Mouse (Mus musculus) hindbrain, postnatal 0 days (tissue): Measurements from ENCODE around the gene Papolg. TPM values are rescaled to one million over a fixed set of nuclear protein-coding genes. Genes with fewer than 3 reads are reported as not detected.

Experiments
- ATAC-seq: fragments of 200-750 bp; cut with Nextera tagmentation; 2 replicates; pipeline ENCODE4 v1.8.0; 2017; ENCODE audit warnings: mild to moderate bottlenecking, moderate TSS enrichment, moderate library complexity
- DNase-seq: peaks from one replicate; pipeline ENCODE4 v3.0.0-alpha.2; 2015; ENCODE audit warnings: low spot score
- H3K27ac ChIP-seq: fragments of 300-500 bp; sonication (generic); 2 replicates; pipeline ENCODE4 v1.5.1; 2014; ENCODE audit warnings: mild to moderate bottlenecking
- H3K27me3 ChIP-seq: fragments of 300-500 bp; sonication (generic); 2 replicates; pipeline ENCODE4 v1.6.1; 2014; ENCODE audit warnings: low read length, mixed read lengths; ENCODE audit not compliant: insufficient read depth
- H3K36me3 ChIP-seq: fragments of 300-500 bp; sonication (generic); 2 replicates; pipeline ENCODE4 v1.6.1; 2014; ENCODE audit warnings: low read length, mixed read lengths; ENCODE audit not compliant: insufficient read depth
- H3K4me1 ChIP-seq: fragments of 300-500 bp; sonication (generic); 2 replicates; pipeline ENCODE4 v1.6.1; 2014; ENCODE audit warnings: antibody characterized with exemption, low read length, mixed read lengths; ENCODE audit not compliant: insufficient read depth
- H3K4me2 ChIP-seq: fragments of 300-500 bp; sonication (generic); 2 replicates; pipeline ENCODE4 v1.6.1; 2014; ENCODE audit warnings: low read depth, mild to moderate bottlenecking, low read length, moderate library complexity, mixed read lengths
- H3K4me3 ChIP-seq: fragments of 300-500 bp; sonication (generic); 2 replicates; pipeline ENCODE4 v1.5.1; 2014; ENCODE audit warnings: low read length
- H3K9ac ChIP-seq: fragments of 300-500 bp; sonication (generic); replicated peaks from 2 replicates; pipeline ENCODE4 v1.6.1; 2014; ENCODE audit warnings: mild to moderate bottlenecking, low read length, moderate library complexity, mixed read lengths
- H3K9me3 ChIP-seq: fragments of 300-500 bp; sonication (generic); 2 replicates; pipeline ENCODE4 v1.6.1; 2016; ENCODE audit warnings: low read length, mixed read lengths
- CTCF ChIP-seq: IDR thresholded peaks from 2 replicates; pipeline ENCODE4 v1.5.1; 2016; ENCODE audit warnings: antibody characterized with exemption, control low read depth, low read depth
- WGBS: fragments of 180-500 bp; shearing (Covaris S2); extraction: QIAGEN DNeasy Blood & Tissue Kit; methylation state at CpG from one replicate; pipeline ENCODE4 v1.1.7; 2014; 5-methylcytosine and 5-hydroxymethylcytosine counted together
- polyA plus RNA-seq: library from polyadenylated mRNA; unstranded; fragments of >200 nt; fragmentation: Nextera tagmentation; extraction: Ambion mirVana; gene quantifications from 2 replicates; pipeline ENCODE4 v1.2.1, GENCODE M21; 2015
- total RNA-seq: library from RNA; depleted of rRNA; stranded (reverse); fragments of >200 nt; gene quantifications from 2 replicates; pipeline ENCODE4 v1.2.3, GENCODE M21; 2014

Papolg gene
- total and polyA plus RNA-seq, 2 experiments from 2014 or later, result 8.0 to 14.0 TPM

GRCm38 (mm10) chr11:23864326-23864725 lies 30.7 kb downstream of the Papolg start:
- 78% methylated on average over 2 of the region's 2 CpGs for WGBS
- H3K9me3 ChIP-seq, result no peaks in the 10 kb centered on the region
- H3K9ac ChIP-seq, result no peak overlapping the region
- no peak for DNase-seq
- no peak overlapping the region for H3K27ac ChIP-seq
- no peak for TF ChIP-seq CTCF
- H3K4me3 ChIP-seq, result no peak overlapping the region
- H3K36me3 ChIP-seq, result peaks cover 46% of the 10 kb centered on the region
- H3K27me3 ChIP-seq, result no peaks in the 10 kb centered on the region
- no peak for ATAC-seq
- no peak overlapping the region for H3K4me2 ChIP-seq
- no peaks in the 10 kb centered on the region for H3K4me1 ChIP-seq

GRCm38 (mm10) chr11:23856723-23857112 lies 38.3 kb downstream of the Papolg start:
- DNase-seq, result no peak
- no peak overlapping the region for H3K4me3 ChIP-seq
- no peak overlapping the region for H3K27ac ChIP-seq
- H3K9me3 ChIP-seq, result no peaks in the 10 kb centered on the region
- peaks cover 31% of the 10 kb centered on the region for H3K36me3 ChIP-seq
- no peak for TF ChIP-seq CTCF
- H3K9ac ChIP-seq, result no peak overlapping the region
- H3K4me2 ChIP-seq, result no peak overlapping the region
- H3K27me3 ChIP-seq, result no peaks in the 10 kb centered on the region
- ATAC-seq, result no peak
- H3K4me1 ChIP-seq, result no peaks in the 10 kb centered on the region
- WGBS, result 85% methylated on average over 4 of the region's 4 CpGs

- Histone ChIP-seq H3K36me3 (peaks cover 27% of the 10 kb centered on the region), H3K9me3 (no peaks in the 10 kb centered on the region), H3K9ac (no peak overlapping the region), H3K4me1 (no peaks in the 10 kb centered on the region), H3K27me3 (no peaks in the 10 kb centered on the region), H3K4me2 (no peak overlapping the region), H3K4me3 (no peak overlapping the region), H3K27ac (no peak overlapping the region)
- ATAC-seq (no peak), DNase-seq (no peak)
- WGBS, result 91% methylated on average over 7 of the region's 7 CpGs
- TF ChIP-seq CTCF, result no peak
Observed at GRCm38 (mm10) chr11:23856054-23856722, 38.9 kb downstream of the Papolg start.

GRCm38 (mm10) chr11:23855182-23855802 lies 39.8 kb downstream of the Papolg start:
- WGBS, result 8% methylated on average over 3 of the region's 3 CpGs
- peaks cover 22% of the 10 kb centered on the region for H3K36me3 ChIP-seq
- no peaks in the 10 kb centered on the region for H3K4me1 ChIP-seq
- H3K27me3 ChIP-seq, result no peaks in the 10 kb centered on the region
- H3K9me3 ChIP-seq, result no peaks in the 10 kb centered on the region
- no peak overlapping the region for H3K9ac ChIP-seq
- H3K4me2 ChIP-seq, result no peak overlapping the region
- H3K4me3 ChIP-seq, result no peak overlapping the region
- peak; percentile 78 for TF ChIP-seq CTCF
- H3K27ac ChIP-seq, result no peak overlapping the region
- peak; percentile 80 for DNase-seq
- ATAC-seq, result peak; percentile 79

GRCm38 (mm10) chr11:23853306-23853705 lies 41.7 kb downstream of the Papolg start:
- no peak for TF ChIP-seq CTCF
- Histone ChIP-seq H3K36me3 (0 out of 2 replicates have a peak, but pooled peaks cover 8% of the 10 kb centered on the region), H3K4me3 (no peak overlapping the region), H3K27me3 (no peaks in the 10 kb centered on the region), H3K27ac (no peak overlapping the region), H3K4me2 (no peak overlapping the region), H3K9me3 (no peaks in the 10 kb centered on the region), H3K4me1 (no peaks in the 10 kb centered on the region), H3K9ac (no peak overlapping the region)
- DNase-seq, result no peak
- WGBS, result 83% methylated on average over 5 of the region's 5 CpGs
- ATAC-seq, result no peak

GRCm38 (mm10) chr11:23846016-23846815 lies 48.8 kb downstream of the Papolg start:
- Histone ChIP-seq H3K4me1 (no peaks in the 10 kb centered on the region), H3K9ac (no peak overlapping the region), H3K27ac (no peak overlapping the region), H3K4me3 (no peak overlapping the region), H3K9me3 (no peaks in the 10 kb centered on the region), H3K4me2 (no peak overlapping the region), H3K27me3 (no peaks in the 10 kb centered on the region), H3K36me3 (no peaks in the 10 kb centered on the region)
- DNase-seq (no peak), ATAC-seq (no peak)
- 69% methylated on average over 22 of the region's 22 CpGs for WGBS
- no peak for TF ChIP-seq CTCF
